Mouse (Mus musculus) kidney, adult 2 months (tissue): ENCODE data around the gene Havcr2.

Experiments used
- CTCF ChIP-seq: fragments of 200-500 bp; conservative IDR thresholded peaks from 2 replicates; pipeline ENCODE4 v1.5.1; 2011; ENCODE audit warnings: low read depth, mild to moderate bottlenecking, control low read depth, low read length, moderate library complexity, mixed read lengths; ENCODE audit not compliant: insufficient read depth, insufficient read length
- POLR2A ChIP-seq: fragments of 200-500 bp; IDR thresholded peaks from one replicate; pipeline ENCODE4 v1.6.1; 2011; ENCODE audit warnings: low read depth, low read length, control low read depth

DNA sequence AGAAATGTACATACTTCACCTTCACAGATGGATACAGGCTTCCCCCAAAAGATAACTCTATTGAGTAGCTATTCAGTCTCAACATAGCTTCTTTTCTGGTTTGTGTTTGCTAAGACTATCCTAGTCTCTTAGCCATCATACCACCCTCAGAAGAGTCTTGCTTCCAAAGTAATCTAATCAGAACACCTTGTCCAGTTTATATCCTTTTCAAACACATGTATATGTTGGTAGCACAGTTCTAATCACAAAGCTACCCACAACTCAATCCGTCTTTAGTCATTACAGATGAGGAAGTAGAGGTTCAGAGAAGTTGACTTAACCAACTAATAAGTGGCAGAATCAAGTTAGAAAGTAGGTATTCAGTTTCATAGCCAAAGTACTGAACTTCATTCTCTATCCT is 13.0 kb upstream of the Havcr2 start:
- TF ChIP-seq CTCF (no peak), POLR2A (no peak)
